Mouse (Mus musculus) testis, adult 2 months (tissue): ENCODE measurements around the gene Ano8. TPM values are rescaled to one million over a fixed set of nuclear protein-coding genes. Genes with fewer than 3 reads are reported as not detected.

ENCODE experiments used
- H3K27ac ChIP-seq: fragments of 200-500 bp; 2 replicates; pipeline ENCODE4 v1.5.1; 2012; ENCODE audit warnings: low read depth, low read length; ENCODE audit not compliant: control insufficient read depth, insufficient read depth
- H3K27me3 ChIP-seq: fragments of 200-500 bp; 2 replicates; pipeline ENCODE4 v1.6.1; 2012; ENCODE audit warnings: mild to moderate bottlenecking, low read length, moderate library complexity; ENCODE audit not compliant: control insufficient read depth, insufficient read depth
- H3K36me3 ChIP-seq: fragments of 200-500 bp; 2 replicates; pipeline ENCODE4 v1.6.1; 2012; ENCODE audit warnings: mild to moderate bottlenecking, low read length; ENCODE audit not compliant: control insufficient read depth, insufficient read depth
- H3K4me1 ChIP-seq: fragments of 200-500 bp; 2 replicates; pipeline ENCODE4 v1.6.1; 2012; ENCODE audit warnings: low read length; ENCODE audit not compliant: control insufficient read depth, insufficient read depth
- H3K4me3 ChIP-seq: fragments of 200-500 bp; 2 replicates; pipeline ENCODE4 v1.5.1; 2012; ENCODE audit warnings: low read depth, mild to moderate bottlenecking, low read length, moderate library complexity, mixed read lengths; ENCODE audit not compliant: control insufficient read depth
- CTCF ChIP-seq: fragments of 200-500 bp; IDR thresholded peaks from 2 replicates; pipeline ENCODE4 v1.5.1; 2012; ENCODE audit warnings: low read depth, mild to moderate bottlenecking, inconsistent platforms, low read length, moderate library complexity; ENCODE audit not compliant: control insufficient read depth, insufficient read depth, insufficient replicate concordance
- POLR2A ChIP-seq: fragments of 200-500 bp; IDR thresholded peaks from 2 replicates; pipeline ENCODE4 v1.6.1; 2012; ENCODE audit warnings: low read depth, mild to moderate bottlenecking, inconsistent platforms, low read length, moderate library complexity; ENCODE audit not compliant: control insufficient read depth
- polyA plus RNA-seq: library from polyadenylated mRNA; depleted of rRNA; stranded (reverse); fragments of >200 nt; gene quantifications from 2 replicates; pipeline ENCODE4 v1.2.3, GENCODE M21; 2012

Ano8 gene
- polyA plus RNA-seq, 1 experiment = 0.99 TPM

- Histone ChIP-seq H3K27me3 (no peaks in the 10 kb centered on the region), H3K4me3 (no peak overlapping the region), H3K36me3 (no peaks in the 10 kb centered on the region), H3K27ac (peak overlapping the region; percentile 23; the same call in 1 of the 2 replicates), H3K4me1 (peaks cover 8% of the 10 kb centered on the region)
- TF ChIP-seq CTCF (no peak), POLR2A (no peak)
Measured at GRCm38 (mm10) chr8:71497881-71498501, 12.2 kb upstream of the Ano8 start.

- TF ChIP-seq POLR2A (no peak), CTCF (no peak)
- Histone ChIP-seq H3K27ac (no peak overlapping the region), H3K4me3 (no peak overlapping the region), H3K27me3 (no peaks in the 10 kb centered on the region), H3K4me1 (peaks cover 8% of the 10 kb centered on the region), H3K36me3 (peaks cover 3% of the 10 kb centered on the region)
Measured at GRCm38 (mm10) chr8:71497077-71497645, 11.4 kb upstream of the Ano8 start.

GRCm38 (mm10) chr8:71496481-71496880 lies 10.7 kb upstream of the Ano8 start:
- peaks cover 8% of the 10 kb centered on the region for H3K4me1 ChIP-seq
- no peaks in the 10 kb centered on the region for H3K27me3 ChIP-seq
- TF ChIP-seq CTCF (no peak), POLR2A (no peak)

GRCm38 (mm10) chr8:71495811-71496210 lies 10.0 kb upstream of the Ano8 start:
- Histone ChIP-seq H3K4me1 (peaks cover 8% of the 10 kb centered on the region), H3K4me3 (no peak overlapping the region), H3K36me3 (peaks cover 3% of the 10 kb centered on the region), H3K27ac (peak overlapping the region; percentile 1; the same call in 1 of the 2 replicates), H3K27me3 (no peaks in the 10 kb centered on the region)
- TF ChIP-seq POLR2A = no peak
- TF ChIP-seq CTCF = no peak

More at GRCm38 (mm10) chr8:71496481-71496880, 10.7 kb upstream of the Ano8 start:
- Histone ChIP-seq H3K4me3 (no peak overlapping the region), H3K36me3 (peaks cover 3% of the 10 kb centered on the region), H3K27ac (no peak overlapping the region; the same call in 1 of the 2 replicates)

GRCm38 (mm10) chr8:71495039-71495438 lies 9.3 kb upstream of the Ano8 start:
- no peak overlapping the region for H3K4me3 ChIP-seq
- peaks cover 3% of the 10 kb centered on the region for H3K36me3 ChIP-seq

GRCm38 (mm10) chr8:71488454-71488853 lies 2.7 kb upstream of the Ano8 start:
- Histone ChIP-seq H3K4me3 (peak overlapping the region; percentile 88), H3K27ac (no peak overlapping the region; the same call in 1 of the 2 replicates), H3K27me3 (no peaks in the 10 kb centered on the region), H3K36me3 (peaks cover 3% of the 10 kb centered on the region), H3K4me1 (peaks cover 30% of the 10 kb centered on the region)
- peak; percentile 64 for TF ChIP-seq POLR2A
- TF ChIP-seq CTCF = 0 out of 2 replicates have a peak, but pooled peaks have one; percentile 11

More at GRCm38 (mm10) chr8:71495039-71495438, 9.3 kb upstream of the Ano8 start:
- peak; percentile 75; the same call in 1 of the 2 replicates for TF ChIP-seq CTCF
- no peak for TF ChIP-seq POLR2A
- H3K27me3 ChIP-seq = no peaks in the 10 kb centered on the region
- H3K4me1 ChIP-seq = peaks cover 8% of the 10 kb centered on the region
- no peak overlapping the region for H3K27ac ChIP-seq

GRCm38 (mm10) chr8:71487691-71488445 lies 2.1 kb upstream of the Ano8 start, which contains the start of gene Gtpbp3:
Gtpbp3 (plus strand) TSS chr8:71488103.
- Histone ChIP-seq H3K27me3 (no peaks in the 10 kb centered on the region), H3K4me1 (peaks cover 30% of the 10 kb centered on the region), H3K4me3 (peak within 1 kb of the TSS; percentile 88), H3K36me3 (peaks cover 3% of the 10 kb centered on the region), H3K27ac (peak within 1 kb of the TSS; percentile 77)
- TF ChIP-seq POLR2A (no peak), CTCF (no peak)
